9 mouse cellular contexts compared by ENCODE assay signal in the genomic region with DNA sequence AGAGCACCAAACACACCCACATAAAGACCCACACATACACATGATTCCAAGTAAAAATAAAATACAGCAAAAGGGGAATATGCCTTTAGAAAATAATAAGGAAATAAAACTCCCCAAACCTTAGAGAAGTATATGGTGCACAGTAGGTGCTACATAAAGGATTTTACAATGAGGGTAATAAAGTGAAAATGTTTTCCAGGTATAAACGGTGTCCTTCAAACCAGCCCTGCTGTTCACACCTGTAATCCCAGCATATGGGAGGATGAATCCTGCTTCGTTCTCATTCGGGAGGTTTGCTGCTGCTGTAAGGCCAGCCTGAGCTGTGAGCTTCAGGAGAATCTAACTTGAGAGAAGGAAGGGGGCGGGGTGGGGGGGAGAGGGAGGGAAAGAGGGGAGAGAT. TPM values are rescaled to one million over a fixed set of nuclear protein-coding genes. Genes with fewer than 3 reads are reported as not detected.
DNase-seq lines count a peak whose midpoint lies in the region; ATAC-seq lines count a peak whose summit lies in the region.
"Had no signal": no experiment of that assay in that cellular context is flagged by ENCODE, and none has a peak within 500 bp of the region (broad histone marks: within the 10 kb centered on the region; RNA-seq: fewer than 3 reads in every experiment).

No protein-coding gene starts in this region.

- WGBS in heart, embryonic 11.5 days (ENCODE audit: insufficient replicate concordance), result 2% methylated on average over 3 of the region's 4 CpGs
- WGBS in forebrain, embryonic 15.5 days, result 5% methylated on average over 4 of the region's 4 CpGs
- WGBS in liver, embryonic 13.5 days (ENCODE audit: insufficient replicate concordance), result 3% methylated on average over 4 of the region's 4 CpGs

- peaks cover 19% of the 10 kb centered on the region for H3K27me3 ChIP-seq in heart, embryonic 11.5 days (ENCODE audit: control insufficient read depth, insufficient read depth, low read length)
- peaks cover 11% of the 10 kb centered on the region for H3K27me3 ChIP-seq in forebrain, embryonic 15.5 days
- H3K27me3 ChIP-seq in liver, embryonic 13.5 days, result peaks cover 17% of the 10 kb centered on the region

- H3K36me3 ChIP-seq in heart, embryonic 11.5 days (ENCODE audit: control insufficient read depth, insufficient read depth, low read length), result no peaks in the 10 kb centered on the region
- no peaks in the 10 kb centered on the region for H3K36me3 ChIP-seq in forebrain, embryonic 15.5 days
- H3K36me3 ChIP-seq in liver, embryonic 13.5 days, result no peaks in the 10 kb centered on the region

- no peak for DNase-seq in heart, postnatal 25 days (ENCODE audit: low spot score)
- DNase-seq in liver, embryonic 13.5 days, result no peak
- no peak for DNase-seq in spleen, postnatal 10 days (ENCODE audit: low spot score in 2 of 2)
- DNase-seq in kidney, postnatal 10 days, result no peak
- DNase-seq in left cerebral cortex, postnatal 14 days (ENCODE audit: low spot score in 2 of 2), result no peak
- DNase-seq: adrenal gland, adult 8-10 months had no signal

- intact Hi-C loops in heart, postnatal 25 days (cut with DNase I), result no loop called here
- intact Hi-C loops in left cerebral cortex, postnatal 14 days (cut with DNase I), result no loop called here

- no peak overlapping the region for H3K9ac ChIP-seq in heart, embryonic 11.5 days (ENCODE audit: low read depth, low read length)
- no peak overlapping the region for H3K9ac ChIP-seq in forebrain, embryonic 15.5 days (replicated peaks)
- H3K9ac ChIP-seq in liver, embryonic 13.5 days, result no peak overlapping the region

- peak overlapping the region; percentile 25 for H3K4me3 ChIP-seq in heart, embryonic 11.5 days (ENCODE audit: low read depth, low read length)
- H3K4me3 ChIP-seq in forebrain, embryonic 15.5 days, result peak overlapping the region; percentile 27
- H3K4me3 ChIP-seq in liver, embryonic 13.5 days (replicated peaks), result no peak overlapping the region

- no peak for ATAC-seq in heart, embryonic 11.5 days (replicated peaks; ENCODE audit: insufficient number of reproducible peaks, low FRiP score, low TSS enrichment)
- peak; percentile 23 for ATAC-seq in CD4-positive, CD25-positive, alpha-beta regulatory T cell, adult 4 months
- ATAC-seq in forebrain, embryonic 15.5 days (replicated peaks), result no peak
- ATAC-seq in liver, embryonic 13.5 days (ENCODE audit: low read depth), result no peak

- H3K4me1 ChIP-seq in heart, embryonic 11.5 days (ENCODE audit: control insufficient read depth, insufficient read depth, low read length), result 0 out of 2 replicates have a peak, but pooled peaks cover 3% of the 10 kb centered on the region
- peaks cover 13% of the 10 kb centered on the region for H3K4me1 ChIP-seq in forebrain, embryonic 15.5 days
- 0 out of 2 replicates have a peak, but pooled peaks cover 3% of the 10 kb centered on the region for H3K4me1 ChIP-seq in liver, embryonic 13.5 days (replicated peaks)

- peak overlapping the region; percentile 53 for H3K4me2 ChIP-seq in heart, embryonic 11.5 days
- H3K4me2 ChIP-seq in forebrain, embryonic 15.5 days (replicated peaks), result peak overlapping the region; percentile 44
- peak overlapping the region; percentile 28; the same call in 1 of the 2 replicates for H3K4me2 ChIP-seq in liver, embryonic 13.5 days

- no peaks in the 10 kb centered on the region for H3K9me3 ChIP-seq in heart, embryonic 11.5 days (replicated peaks; ENCODE audit: control insufficient read depth, low read length)
- no peaks in the 10 kb centered on the region for H3K9me3 ChIP-seq in forebrain, embryonic 15.5 days
- no peaks in the 10 kb centered on the region for H3K9me3 ChIP-seq in liver, embryonic 13.5 days (replicated peaks)

- H3K27ac ChIP-seq in heart, embryonic 11.5 days (ENCODE audit: low read depth, low read length), result no peak overlapping the region
- H3K27ac ChIP-seq in forebrain, embryonic 15.5 days (replicated peaks), result no peak overlapping the region
- H3K27ac ChIP-seq in liver, embryonic 13.5 days, result no peak overlapping the region

RNA-seq across cellular contexts. Expression of a gene that starts 0.4 kb away (rescaled TPM):
- polyA plus RNA-seq in heart, embryonic 11.5 days (2014; fragmentation: Nextera tagmentation; extraction: Ambion mirVana), result 0.83 and 1.00 TPM in 2 replicates
- 1 to 10 TPM; 1.4 TPM for total RNA-seq in heart, postnatal 25 days (2021)
- polyA plus RNA-seq in CD4-positive, CD25-positive, alpha-beta regulatory T cell, adult 4 months (2017; shearing (Covaris generic)), result 1 to 10 TPM; 1.1 to 3.2 TPM
- polyA plus RNA-seq in forebrain, embryonic 15.5 days (2015; fragmentation: Nextera tagmentation; extraction: Ambion mirVana), result 0.57 and 0.69 TPM in 2 replicates
- polyA plus RNA-seq in liver, embryonic 13.5 days (2015; fragmentation: Nextera tagmentation; extraction: Ambion mirVana), result 0.29 and 0.32 TPM in 2 replicates
- 1 to 10 TPM; 1.8 to 2.2 TPM for total RNA-seq in left cerebral cortex, postnatal 14 days (2021)

RNA-seq across cellular contexts. Expression of a gene that starts 9.3 kb away (rescaled TPM):
- polyA plus RNA-seq in heart, embryonic 11.5 days (2014; fragmentation: Nextera tagmentation; extraction: Ambion mirVana), result 0.08 and 0.31 TPM in 2 replicates
- total RNA-seq in heart, postnatal 25 days (2021), result not detected
- polyA plus RNA-seq in CD4-positive, CD25-positive, alpha-beta regulatory T cell, adult 4 months (2017; shearing (Covaris generic)), result under 1 TPM in 1 of 2 experiments, not detected in 1; 0.05 TPM
- polyA plus RNA-seq in forebrain, embryonic 15.5 days (2015; fragmentation: Nextera tagmentation; extraction: Ambion mirVana), result 13.3 and 15.6 TPM in 2 replicates
- 0.16 and 0.22 TPM in 2 replicates for polyA plus RNA-seq in liver, embryonic 13.5 days (2015; fragmentation: Nextera tagmentation; extraction: Ambion mirVana)
- 1 to 10 TPM; 6.1 to 8.2 TPM for total RNA-seq in left cerebral cortex, postnatal 14 days (2021)

RNA-seq across cellular contexts. Expression of a gene that starts 21.8 kb away (rescaled TPM):
- polyA plus RNA-seq in heart, embryonic 11.5 days (2014; fragmentation: Nextera tagmentation; extraction: Ambion mirVana), result 8.3 and 10.7 TPM in 2 replicates
- 10 to 100 TPM; 11.2 to 11.4 TPM for total RNA-seq in heart, postnatal 25 days (2021)
- polyA plus RNA-seq in CD4-positive, CD25-positive, alpha-beta regulatory T cell, adult 4 months (2017; shearing (Covaris generic)), result 1 to 10 TPM; 8.3 to 9.4 TPM
- polyA plus RNA-seq in forebrain, embryonic 15.5 days (2015; fragmentation: Nextera tagmentation; extraction: Ambion mirVana), result 20.5 and 21.3 TPM in 2 replicates
- 8.1 and 8.5 TPM in 2 replicates for polyA plus RNA-seq in liver, embryonic 13.5 days (2015; fragmentation: Nextera tagmentation; extraction: Ambion mirVana)
- 10 to 100 TPM; 32.7 to 37.5 TPM for total RNA-seq in left cerebral cortex, postnatal 14 days (2021)

RNA-seq across cellular contexts. Expression of a gene that starts 35.8 kb away (rescaled TPM):
- 0.42 and 1.1 TPM in 2 replicates for polyA plus RNA-seq in heart, embryonic 11.5 days (2014; fragmentation: Nextera tagmentation; extraction: Ambion mirVana)
- total RNA-seq in heart, postnatal 25 days (2021), result under 1 TPM; 0.39 to 0.45 TPM
- not detected for polyA plus RNA-seq in CD4-positive, CD25-positive, alpha-beta regulatory T cell, adult 4 months (2017; shearing (Covaris generic))
- polyA plus RNA-seq in forebrain, embryonic 15.5 days (2015; fragmentation: Nextera tagmentation; extraction: Ambion mirVana), result 0.18 TPM in 2 replicates
- 0.07 and 0.10 TPM in 2 replicates for polyA plus RNA-seq in liver, embryonic 13.5 days (2015; fragmentation: Nextera tagmentation; extraction: Ambion mirVana)
- total RNA-seq in left cerebral cortex, postnatal 14 days (2021), result 1 to 10 TPM in 1 of 2 experiments, under 1 TPM in 1; 0.92 to 1.2 TPM

RNA-seq across cellular contexts. Expression of a gene that starts 36.0 kb away (rescaled TPM):
- 2.5 and 3.5 TPM in 2 replicates for polyA plus RNA-seq in heart, embryonic 11.5 days (2014; fragmentation: Nextera tagmentation; extraction: Ambion mirVana)
- under 1 TPM; 0.36 to 0.49 TPM for total RNA-seq in heart, postnatal 25 days (2021)
- polyA plus RNA-seq in CD4-positive, CD25-positive, alpha-beta regulatory T cell, adult 4 months (2017; shearing (Covaris generic)), result under 1 TPM in 1 of 2 experiments, not detected in 1; 0.42 TPM
- 6.4 TPM in 2 replicates for polyA plus RNA-seq in forebrain, embryonic 15.5 days (2015; fragmentation: Nextera tagmentation; extraction: Ambion mirVana)
- polyA plus RNA-seq in liver, embryonic 13.5 days (2015; fragmentation: Nextera tagmentation; extraction: Ambion mirVana), result 0.23 and 0.41 TPM in 2 replicates
- total RNA-seq in left cerebral cortex, postnatal 14 days (2021), result 10 to 100 TPM; 45.7 to 48.0 TPM

Comparison
In these comparisons a context has a peak if more than half of its experiments do, and no peak if none do; other contexts are left out.
1. RNA of a gene that starts 9.3 kb away (polyA plus RNA-seq): 13.3 to 15.6 TPM in forebrain, embryonic 15.5 days; 0.08 to 0.31 TPM in heart, embryonic 11.5 days, 0.16 to 0.22 TPM in liver, embryonic 13.5 days and 0.05 TPM in CD4-positive, CD25-positive, alpha-beta regulatory T cell, adult 4 months; every median in the first group is over 10 times any median in the second.
2. Peak in every context shown above with its lines, with median percentiles within 50 percentile points of each other: H3K4me2 ChIP-seq.